21 mouse cellular contexts compared by ENCODE assay signal in the genomic region with DNA sequence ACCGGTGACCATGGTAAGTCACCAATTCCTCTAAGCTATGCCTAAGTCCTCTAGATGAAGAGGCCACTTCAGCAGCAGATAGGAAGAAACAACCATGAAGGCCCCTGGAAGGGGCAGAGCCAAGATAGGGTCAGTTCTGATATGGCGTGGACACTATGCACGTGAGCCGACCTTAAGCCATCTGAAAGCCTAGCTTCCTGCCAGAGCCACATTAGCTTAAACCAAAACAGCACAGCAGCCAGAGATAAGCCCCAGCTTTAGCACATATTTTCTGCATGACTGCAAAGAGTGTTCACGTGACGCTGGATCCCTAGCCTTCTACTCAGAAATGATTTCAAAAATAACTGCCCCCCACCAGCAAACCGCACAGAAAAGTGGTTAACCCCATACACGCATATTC. TPM values are rescaled to one million over a fixed set of nuclear protein-coding genes. Genes with fewer than 3 reads are reported as not detected.
A peak's percentile ranks its signal among the peaks of the same experiment; 100 is the strongest.
DNase-seq lines count a peak whose midpoint lies in the region; ATAC-seq and TF ChIP-seq lines count a peak whose summit lies in the region.
"Had no signal": no experiment of that assay in that cellular context is flagged by ENCODE, and none has a peak within 500 bp of the region (broad histone marks: within the 10 kb centered on the region; RNA-seq: fewer than 3 reads in every experiment).

No protein-coding gene starts in this region.

- TF ChIP-seq POLR2A in cerebellum, adult 2 months (IDR thresholded peaks at IDR 0.05; ENCODE audit: borderline replicate concordance, insufficient read depth, low read length): no peak

- H3K27me3 ChIP-seq in G1E (ENCODE audit: insufficient read depth, low read length): no peaks in the 10 kb centered on the region
- no peaks in the 10 kb centered on the region for H3K27me3 ChIP-seq in heart, embryonic 11.5 days (ENCODE audit: control insufficient read depth, insufficient read depth, low read length)
- H3K27me3 ChIP-seq in cerebellum, adult 2 months (ENCODE audit: control insufficient read depth, insufficient read depth, low read length): no peaks in the 10 kb centered on the region
- H3K27me3 ChIP-seq: hindbrain, embryonic 13.5 days; intestine, embryonic 15.5 days; stomach, embryonic 15.5 days had no signal

- H3K4me2 ChIP-seq in heart, embryonic 11.5 days: peak overlapping the region; percentile 31; the same call in 1 of the 2 replicates
- H3K4me2 ChIP-seq: hindbrain, embryonic 13.5 days; intestine, embryonic 15.5 days; midbrain, embryonic 11.5 days; stomach, embryonic 15.5 days had no signal

- WGBS in heart, embryonic 11.5 days (ENCODE audit: insufficient replicate concordance): 36% methylated on average over 8 of the region's 8 CpGs
- WGBS in cerebellum, adult 2 months: 69% methylated on average over 8 of the region's 8 CpGs

- H3K9ac ChIP-seq in heart, embryonic 11.5 days (ENCODE audit: low read depth, low read length): no peak overlapping the region
- H3K9ac ChIP-seq: hindbrain, embryonic 13.5 days; intestine, embryonic 15.5 days; liver, embryonic 14.5 days; stomach, embryonic 15.5 days had no signal

- H3K4me3 ChIP-seq in G1E (ENCODE audit: low read depth, low read length): peak overlapping the region; percentile 7; the same call in 1 of the 2 replicates
- no peak overlapping the region for H3K4me3 ChIP-seq in heart, embryonic 11.5 days (ENCODE audit: low read depth, low read length)
- H3K4me3 ChIP-seq in cerebellum, adult 2 months (replicated peaks; ENCODE audit: insufficient read depth, low read depth, low read length): no peak overlapping the region
- H3K4me3 ChIP-seq: hindbrain, embryonic 13.5 days; intestine, embryonic 15.5 days; stomach, embryonic 15.5 days had no signal

- peaks cover 94% of the 10 kb centered on the region for H3K4me1 ChIP-seq in G1E (ENCODE audit: insufficient read depth, low read depth, low read length)
- H3K4me1 ChIP-seq in heart, embryonic 11.5 days (ENCODE audit: control insufficient read depth, insufficient read depth, low read length): peaks cover 24% of the 10 kb centered on the region
- no peaks in the 10 kb centered on the region for H3K4me1 ChIP-seq in cerebellum, adult 2 months (ENCODE audit: control insufficient read depth, insufficient read depth, low read length)
- H3K4me1 ChIP-seq: hindbrain, embryonic 13.5 days; intestine, embryonic 15.5 days; stomach, embryonic 15.5 days had no signal

- H3K27ac ChIP-seq in heart, embryonic 11.5 days (ENCODE audit: low read depth, low read length): peak overlapping the region; percentile 85
- H3K27ac ChIP-seq in cerebellum, adult 2 months (ENCODE audit: insufficient read depth, low read length): no peak overlapping the region
- H3K27ac ChIP-seq: hindbrain, embryonic 13.5 days; intestine, embryonic 15.5 days; liver, embryonic 14.5 days; stomach, embryonic 15.5 days had no signal

- DNase-seq in heart, adult 11 months: peak; percentile 93
- DNase-seq in heart, postnatal 25 days (ENCODE audit: low spot score): no peak
- peak; percentile 77 for DNase-seq in G1E (ENCODE audit: low spot score)
- DNase-seq in heart, postnatal 4 days: peak; percentile 50
- no peak for DNase-seq in cerebellum, adult 2 months
- no peak for DNase-seq in left cerebral cortex, adult 9 months (ENCODE audit: low spot score in 2 of 2)
- DNase-seq: adrenal gland, postnatal 25 days; cerebellum, postnatal 14 days; gastrocnemius, postnatal 25 days; kidney, postnatal 10 days; layer of hippocampus, adult 9-11 months; lung, postnatal 14 days; spleen, adult 18-20 months had no signal

- peak; percentile 72 for ATAC-seq in G1E (ENCODE audit: extremely low read depth, insufficient number of reproducible peaks, low FRiP score, poor library complexity, severe bottlenecking)
- ATAC-seq in heart, embryonic 11.5 days (replicated peaks; ENCODE audit: insufficient number of reproducible peaks, low FRiP score, low TSS enrichment): peak; percentile 55; the same call in 1 of the 2 replicates
- no peak for ATAC-seq in megakaryocyte progenitor cell, adult 5-6 weeks (replicated peaks; ENCODE audit: poor library complexity)
- ATAC-seq: intestine, embryonic 15.5 days had no signal

- no peak for TF ChIP-seq CTCF in G1E (IDR thresholded peaks at IDR 0.05; ENCODE audit: low read depth, low read length)
- TF ChIP-seq CTCF in cerebellum, adult 2 months (IDR thresholded peaks at IDR 0.05; ENCODE audit: borderline replicate concordance, insufficient read depth, low read depth, low read length): no peak

- intact Hi-C loops in heart, postnatal 25 days (cut with DNase I): no loop called here

- H3K36me3 ChIP-seq in G1E (replicated peaks): peaks cover 95% of the 10 kb centered on the region
- peaks cover 16% of the 10 kb centered on the region for H3K36me3 ChIP-seq in heart, embryonic 11.5 days (ENCODE audit: control insufficient read depth, insufficient read depth, low read length)

- no peaks in the 10 kb centered on the region for H3K9me3 ChIP-seq in G1E (replicated peaks)
- no peaks in the 10 kb centered on the region for H3K9me3 ChIP-seq in heart, embryonic 11.5 days (replicated peaks; ENCODE audit: control insufficient read depth, low read length)
- H3K9me3 ChIP-seq: hindbrain, embryonic 13.5 days; intestine, embryonic 15.5 days; stomach, embryonic 15.5 days had no signal

RNA-seq across cellular contexts. Expression of gene Trmt44, which starts 15.4 kb away (rescaled TPM):
- total RNA-seq in heart, postnatal 25 days (2021): 1 to 10 TPM; 1.8 to 2.6 TPM
- total RNA-seq in G1E (2014; fragmentation: Nextera tagmentation): 14.7 and 16.4 TPM in 2 replicates
- total RNA-seq in G1E (2017): 15.0 and 18.0 TPM in 2 replicates
- 4.2 and 5.9 TPM in 2 replicates for polyA plus RNA-seq in G1E (2012)
- 4.6 and 4.9 TPM in 2 replicates for polyA plus RNA-seq in heart, embryonic 11.5 days (2014; fragmentation: Nextera tagmentation; extraction: Ambion mirVana)
- 1 to 10 TPM; 4.1 to 4.6 TPM for total RNA-seq in heart, postnatal 4 days (2021)
- 6.3 and 6.4 TPM in 2 replicates for polyA plus RNA-seq in cerebellum, adult 2 months (2012; rRNA removed)
- 6.2 and 8.4 TPM in 2 replicates for total RNA-seq in megakaryocyte progenitor cell, adult 5-6 weeks (2015)
- total RNA-seq in megakaryocyte progenitor cell, adult 5-6 weeks (2017): 6.3 and 7.5 TPM in 2 replicates

RNA-seq across cellular contexts. Expression of gene Acox3, which starts 23.4 kb away (rescaled TPM):
- total RNA-seq in heart, postnatal 25 days (2021): 10 to 100 TPM; 23.3 to 27.2 TPM
- total RNA-seq in G1E (2014; fragmentation: Nextera tagmentation) (36.1 and 41.2 TPM in 2 replicates), G1E (2017) (49.0 and 51.8 TPM in 2 replicates)
- 6.0 and 8.5 TPM in 2 replicates for polyA plus RNA-seq in G1E (2012)
- polyA plus RNA-seq in heart, embryonic 11.5 days (2014; fragmentation: Nextera tagmentation; extraction: Ambion mirVana): 10.5 and 11.4 TPM in 2 replicates
- total RNA-seq in heart, postnatal 4 days (2021): 10 to 100 TPM; 20.8 to 23.6 TPM
- 33.3 and 33.7 TPM in 2 replicates for polyA plus RNA-seq in cerebellum, adult 2 months (2012; rRNA removed)
- total RNA-seq in megakaryocyte progenitor cell, adult 5-6 weeks (2015): 19.0 and 24.9 TPM in 2 replicates
- total RNA-seq in megakaryocyte progenitor cell, adult 5-6 weeks (2017): 26.7 and 29.6 TPM in 2 replicates

RNA-seq across cellular contexts. Expression of gene Cpz, which starts 33.9 kb away (rescaled TPM):
- under 1 TPM; 0.94 to 0.98 TPM for total RNA-seq in heart, postnatal 25 days (2021)
- total RNA-seq in G1E (2014; fragmentation: Nextera tagmentation) (9.7 and 15.1 TPM in 2 replicates), G1E (2017) (19.8 and 22.4 TPM in 2 replicates)
- 6.0 and 6.8 TPM in 2 replicates for polyA plus RNA-seq in G1E (2012)
- 4.5 and 5.9 TPM in 2 replicates for polyA plus RNA-seq in heart, embryonic 11.5 days (2014; fragmentation: Nextera tagmentation; extraction: Ambion mirVana)
- total RNA-seq in heart, postnatal 4 days (2021): 1 to 10 TPM; 3.2 to 3.6 TPM
- polyA plus RNA-seq in cerebellum, adult 2 months (2012; rRNA removed): 0.36 and 0.57 TPM in 2 replicates
- total RNA-seq in megakaryocyte progenitor cell, adult 5-6 weeks (2015): not detected in 2 replicates
- not detected in 2 replicates for total RNA-seq in megakaryocyte progenitor cell, adult 5-6 weeks (2017)
- total RNA-seq: neutrophil, adult 5-6 weeks had no signal

Comparison
In these comparisons a context has a peak if more than half of its experiments do, and no peak if none do; other contexts are left out.
1. DNase-seq: peak in heart, adult 11 months (single experiment), G1E (single experiment) and heart, postnatal 4 days (single experiment); none in heart, postnatal 25 days (single experiment), cerebellum, adult 2 months (0 of 2) and left cerebral cortex, adult 9 months (0 of 2).